Mouse (Mus musculus) urinary bladder, postnatal 14 days (tissue): ENCODE measurements around the gene Hist1h2bm.
"Not testable (repeated sequence)": the region's sequence is repeated elsewhere in the genome, so short reads cannot be mapped to it uniquely, and the experiment has no call there.

Experiments
- DNase-seq: peaks from one replicate; pipeline ENCODE4 v3.0.0; 2021; ENCODE audit warnings: low spot score

Hist1h2bm gene

GRCm38 (mm10) chr13:21721757-21722372 lies at the start of gene Hist1h2bm:
Gene Hist1h2bm (plus strand): TSS chr13:21722044.
- peak; percentile 67 for DNase-seq

DNA sequence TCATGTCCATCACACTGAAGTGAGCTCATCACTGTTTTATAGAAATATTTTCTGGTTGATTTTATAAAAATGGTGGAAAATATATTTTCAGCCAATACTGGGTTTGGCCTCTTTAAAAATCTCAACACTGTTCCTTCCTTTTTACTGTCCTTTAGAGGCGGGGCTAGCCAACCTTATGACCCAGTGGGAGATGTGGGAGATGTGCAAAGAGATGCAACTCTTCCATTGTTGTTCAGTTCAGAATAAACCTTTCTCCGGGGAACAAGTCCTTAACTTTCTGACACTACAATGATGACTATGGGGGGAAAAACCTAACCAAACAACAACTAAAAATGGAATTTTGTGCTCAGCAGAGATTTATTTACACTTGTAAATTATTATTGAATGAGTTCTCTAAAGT lies 44.5 kb upstream of the Hist1h2bm start, which contains the start of gene Olfr1360:
Gene Olfr1360 (minus strand): TSS at position 101 of the 400 bp plus-strand sequence.
- no peak for DNase-seq

GRCm38 (mm10) chr13:21697811-21698210 lies 24.0 kb upstream of the Hist1h2bm start, which contains the start of gene Olfr1359:
Gene Olfr1359 (plus strand): TSS chr13:21698111.
- DNase-seq: no peak

- no peak for DNase-seq
Measured at GRCm38 (mm10) chr13:21706669-21707068, 15.2 kb upstream of the Hist1h2bm start.

DNA sequence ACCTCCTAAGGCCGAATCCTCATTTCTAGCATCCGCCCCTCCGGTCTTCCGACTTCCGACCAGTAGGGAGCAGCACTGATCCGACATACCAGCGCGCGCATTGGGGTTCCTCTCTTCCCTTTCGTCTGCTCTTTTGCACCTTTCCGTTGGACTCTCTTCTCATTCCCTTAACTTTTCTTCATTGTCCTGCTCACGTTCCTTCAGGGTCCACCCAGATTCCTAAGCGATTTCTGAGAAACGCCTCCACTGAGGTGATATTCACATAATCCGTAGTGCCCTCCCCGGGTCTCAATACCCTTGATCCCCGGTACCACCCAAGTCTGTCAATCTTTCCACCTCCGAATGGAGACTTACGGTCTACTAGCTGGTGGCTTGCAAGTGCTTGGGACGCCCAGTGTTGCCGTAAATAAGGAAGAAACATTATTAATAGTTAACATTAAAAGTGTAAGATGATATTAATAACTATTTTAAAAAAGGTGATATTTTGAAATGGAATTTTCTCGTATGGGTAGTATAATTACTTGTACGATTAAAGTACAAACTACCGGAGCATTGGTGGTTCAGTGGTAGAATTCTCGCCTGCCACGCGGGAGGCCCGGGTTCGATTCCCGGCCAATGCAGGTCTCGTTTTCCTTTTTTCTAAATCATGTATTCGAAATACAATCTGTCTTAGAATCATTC lies 11.7 kb upstream of the Hist1h2bm start:
- DNase-seq: peak; percentile 91

DNA sequence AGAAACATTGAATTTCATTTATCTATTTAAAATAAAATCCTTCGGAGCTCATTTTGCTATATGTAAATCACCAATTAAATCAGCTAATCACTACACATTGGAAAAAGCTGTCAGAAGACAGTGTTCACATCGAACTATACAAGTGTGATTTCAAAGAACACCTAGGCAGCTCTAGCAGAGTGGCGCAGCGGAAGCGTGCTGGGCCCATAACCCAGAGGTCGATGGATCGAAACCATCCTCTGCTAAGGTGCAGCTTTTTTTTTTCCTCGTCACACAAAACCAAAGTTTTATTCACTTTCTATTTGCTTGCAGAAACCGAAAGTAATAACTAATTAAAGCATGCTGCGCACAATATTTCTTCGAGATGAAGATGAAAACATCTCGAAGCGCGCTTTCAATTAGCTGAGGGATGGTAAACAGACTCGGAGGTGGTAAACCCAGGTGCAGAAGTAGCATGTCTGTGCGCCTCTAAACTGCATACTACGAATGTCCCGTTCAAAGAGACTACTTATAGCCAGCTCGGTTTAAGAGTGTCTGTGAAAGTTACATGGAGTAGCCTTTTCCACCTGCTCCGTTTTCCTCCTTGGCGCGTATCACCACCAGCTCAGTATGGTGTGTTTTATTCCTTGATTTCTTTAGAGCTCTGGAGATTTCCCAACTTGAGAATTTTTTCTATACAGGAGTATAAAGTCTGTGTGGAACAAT lies 10.9 kb upstream of the Hist1h2bm start:
- DNase-seq: peak; percentile 74

DNA sequence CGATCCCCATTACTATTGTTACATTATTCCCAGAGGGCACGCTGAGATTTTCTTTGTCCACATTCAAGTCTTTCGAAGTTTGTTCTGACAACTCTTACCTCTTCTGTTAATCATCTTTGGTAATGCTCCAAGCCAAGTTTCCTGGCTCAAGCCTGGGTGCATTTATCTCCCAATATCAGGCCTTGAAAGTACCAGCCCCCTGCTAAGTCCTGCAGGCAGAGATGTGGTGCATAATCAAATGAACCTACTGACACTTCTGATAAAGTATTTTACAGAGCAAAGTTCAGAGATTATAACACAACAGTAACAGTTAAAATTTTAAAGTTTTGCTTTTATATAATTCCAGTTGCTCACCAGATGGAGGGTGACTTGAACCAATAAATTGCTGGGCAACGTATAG lies 10.1 kb upstream of the Hist1h2bm start:
- DNase-seq: no peak

DNA sequence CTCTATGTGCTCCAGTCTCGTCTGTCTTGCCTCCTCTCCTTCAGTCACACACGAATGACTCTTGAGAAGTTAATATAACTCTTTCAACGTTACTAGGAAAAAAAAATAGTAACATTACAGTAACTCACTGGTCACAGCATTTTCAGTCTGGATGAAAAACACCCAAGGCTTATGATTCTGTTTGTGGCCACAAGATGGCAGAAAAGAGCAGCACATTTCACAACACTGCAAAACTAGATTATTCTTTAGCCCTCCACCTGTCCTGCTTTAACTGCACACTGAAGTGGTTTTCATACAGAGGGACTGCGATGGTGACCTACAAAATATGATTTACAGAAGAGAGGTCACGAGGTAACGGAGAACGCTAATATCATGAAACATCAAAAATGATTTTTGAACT lies 7.1 kb upstream of the Hist1h2bm start:
- DNase-seq: peak; percentile 55

GRCm38 (mm10) chr13:21715131-21715863 lies 6.5 kb upstream of the Hist1h2bm start:
- DNase-seq: no peak

GRCm38 (mm10) chr13:21715864-21716539 lies 5.8 kb upstream of the Hist1h2bm start, which contains the start of the genes Hist1h2bl and Hist1h2ai:
Gene Hist1h2bl (minus strand): TSS chr13:21716143.
Gene Hist1h2ai (plus strand): TSS chr13:21716422.
- DNase-seq: peak; percentile 77

DNA sequence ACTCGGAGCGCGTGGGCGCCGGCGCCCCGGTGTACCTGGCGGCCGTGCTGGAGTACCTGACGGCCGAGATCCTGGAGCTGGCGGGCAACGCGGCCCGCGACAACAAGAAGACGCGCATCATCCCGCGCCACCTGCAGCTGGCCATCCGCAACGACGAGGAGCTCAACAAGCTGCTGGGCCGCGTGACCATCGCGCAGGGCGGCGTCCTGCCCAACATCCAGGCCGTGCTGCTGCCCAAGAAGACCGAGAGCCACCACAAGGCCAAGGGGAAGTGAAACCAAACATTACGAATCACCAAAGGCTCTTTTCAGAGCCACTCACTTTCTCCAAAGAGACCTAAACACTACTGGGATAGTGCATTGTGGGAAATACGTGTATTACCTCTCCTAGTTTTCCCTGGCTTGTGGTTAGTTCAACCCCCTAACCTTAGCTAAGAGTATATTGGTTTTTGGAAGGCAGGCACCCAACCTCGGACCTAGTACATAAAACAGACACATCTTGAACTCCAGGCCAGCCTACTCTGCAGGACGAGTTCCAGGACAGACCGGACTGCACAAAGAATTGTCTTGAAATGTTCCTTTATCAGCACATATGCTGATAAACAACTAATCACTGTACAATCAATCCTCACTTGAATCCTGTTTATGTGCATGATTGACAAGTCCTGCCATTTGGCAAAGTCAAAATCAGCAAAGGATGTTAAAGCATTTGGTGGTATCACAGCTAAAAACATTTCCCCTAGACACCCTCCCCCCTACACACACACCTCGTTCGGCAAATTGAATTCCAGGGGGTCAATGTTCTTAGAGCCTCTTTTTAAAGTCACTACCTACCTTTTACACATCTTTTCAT lies 5.1 kb upstream of the Hist1h2bm start:
- not testable (repeated sequence) for DNase-seq

DNA sequence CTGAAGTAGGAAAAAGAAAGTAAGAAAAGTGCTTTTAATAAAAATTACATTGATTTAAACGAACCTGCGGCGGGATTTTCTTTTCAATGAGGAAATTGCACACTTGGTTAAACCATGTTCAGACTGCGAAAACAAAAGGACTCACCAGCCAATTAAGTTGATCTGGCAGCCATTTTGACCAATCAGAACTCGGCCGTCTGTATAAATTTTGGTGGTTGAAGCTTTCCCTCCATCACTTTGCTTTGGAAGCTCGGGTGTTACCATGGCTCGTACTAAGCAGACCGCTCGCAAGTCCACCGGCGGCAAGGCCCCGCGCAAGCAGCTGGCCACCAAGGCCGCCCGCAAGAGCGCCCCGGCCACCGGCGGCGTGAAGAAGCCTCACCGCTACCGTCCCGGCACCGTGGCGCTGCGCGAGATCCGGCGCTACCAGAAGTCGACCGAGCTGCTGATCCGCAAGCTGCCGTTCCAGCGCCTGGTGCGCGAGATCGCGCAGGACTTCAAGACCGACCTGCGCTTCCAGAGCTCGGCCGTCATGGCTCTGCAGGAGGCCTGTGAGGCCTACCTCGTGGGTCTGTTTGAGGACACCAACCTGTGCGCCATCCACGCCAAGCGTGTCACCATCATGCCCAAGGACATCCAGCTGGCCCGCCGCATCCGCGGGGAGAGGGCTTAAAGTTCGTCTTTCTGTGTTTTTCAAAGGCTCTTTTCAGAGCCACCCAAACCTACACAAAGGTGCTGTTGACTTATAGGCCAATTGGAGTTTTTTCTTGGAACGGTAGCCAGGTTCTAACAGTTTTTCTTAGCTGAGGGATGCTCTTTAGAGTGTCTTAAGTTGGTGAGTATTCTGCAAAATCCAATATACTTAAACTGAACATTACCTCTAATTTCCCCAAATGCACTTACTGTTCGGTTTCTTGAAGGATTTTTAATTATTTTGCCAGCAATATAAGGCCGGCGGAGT lies 4.2 kb upstream of the Hist1h2bm start, which contains the start of gene Hist1h3h:
Gene Hist1h3h (plus strand): TSS at position 263 of the 961 bp plus-strand sequence.
- DNase-seq: peak; percentile 81

DNA sequence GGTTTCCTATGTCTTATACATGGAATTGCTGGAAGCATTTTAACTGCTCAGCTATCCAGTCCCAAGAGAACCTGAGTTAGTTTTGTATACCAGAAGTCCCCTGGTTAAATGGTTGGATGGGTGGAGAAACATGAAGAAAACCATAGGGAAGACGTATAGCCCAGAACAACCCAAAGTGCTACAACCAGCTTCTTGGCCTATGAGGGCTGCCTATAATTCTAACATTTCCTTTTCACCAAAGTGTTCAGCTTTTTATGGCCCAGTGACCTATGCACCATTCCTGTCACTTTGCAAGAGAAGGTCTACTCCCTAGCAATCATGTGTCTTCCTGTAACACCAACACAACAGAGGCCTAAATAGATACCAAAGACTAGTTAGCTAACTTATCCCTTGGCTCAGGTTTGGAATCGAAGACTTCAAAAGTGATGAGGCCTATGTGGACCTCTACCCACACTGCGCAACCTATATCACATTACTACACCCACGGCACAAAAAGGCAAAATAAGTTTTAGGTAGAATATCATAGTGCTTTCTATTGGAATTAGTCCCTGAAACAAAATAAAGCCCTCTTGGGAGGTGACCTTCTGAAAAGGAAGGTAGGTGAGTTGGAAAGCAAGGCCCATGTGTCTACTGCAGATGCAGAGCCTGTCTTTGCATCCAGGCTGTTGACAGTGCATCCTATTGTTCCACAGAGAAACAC lies 3.3 kb upstream of the Hist1h2bm start:
- no peak for DNase-seq

GRCm38 (mm10) chr13:21721107-21721756 lies 612 bp upstream of the Hist1h2bm start:
- not testable (repeated sequence) for DNase-seq

GRCm38 (mm10) chr13:21722373-21722925 lies 605 bp downstream of the Hist1h2bm start:
- no peak for DNase-seq

DNA sequence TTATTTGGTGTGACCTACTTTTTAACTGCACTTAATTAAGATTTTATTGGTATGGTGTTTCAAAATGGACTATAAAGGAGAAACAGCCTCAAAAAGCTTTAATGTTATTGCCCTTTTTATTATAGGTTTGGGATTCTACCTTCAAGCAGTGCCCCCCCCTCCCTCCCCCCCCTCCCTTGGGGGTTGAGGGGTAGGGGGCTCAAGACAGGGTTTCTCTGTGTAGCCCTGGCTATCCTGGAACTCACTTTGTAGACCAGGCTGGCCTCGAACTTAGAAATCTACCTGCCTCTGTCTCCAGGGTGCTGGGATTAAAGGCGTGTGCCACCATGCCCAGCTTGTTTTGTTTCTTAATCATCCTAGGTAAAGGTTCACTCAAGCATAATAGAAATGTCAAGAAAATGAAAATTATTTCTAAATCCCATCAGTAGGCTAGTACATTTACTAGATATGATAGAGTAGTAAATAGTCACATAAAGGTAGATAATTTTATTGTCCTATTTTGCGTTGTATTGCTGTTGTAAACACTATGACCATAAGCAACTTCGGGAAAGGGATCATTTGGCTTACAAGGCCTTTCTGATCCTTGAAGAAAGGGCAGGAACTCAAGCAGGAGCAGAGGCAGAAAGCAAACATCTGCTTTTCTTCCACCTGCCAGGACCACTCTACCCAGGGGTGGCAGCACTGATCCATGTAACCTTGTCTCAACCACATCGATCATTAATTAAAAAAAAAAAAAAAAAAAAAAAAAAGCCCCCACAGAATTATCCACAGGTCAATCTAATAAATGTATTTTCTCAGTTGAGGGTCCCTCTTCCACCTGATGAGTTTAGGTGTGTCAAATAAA lies 1.4 kb downstream of the Hist1h2bm start:
- no peak for DNase-seq
